Mouse (Mus musculus): ENCODE measurements around the gene Adk. TPM values are rescaled to one million over a fixed set of nuclear protein-coding genes. Genes with fewer than 3 reads are reported as not detected.

Gene Adk
- total RNA-seq, 2 experiments from 2014 or later, result 59.5 to 61.9 TPM

DNA sequence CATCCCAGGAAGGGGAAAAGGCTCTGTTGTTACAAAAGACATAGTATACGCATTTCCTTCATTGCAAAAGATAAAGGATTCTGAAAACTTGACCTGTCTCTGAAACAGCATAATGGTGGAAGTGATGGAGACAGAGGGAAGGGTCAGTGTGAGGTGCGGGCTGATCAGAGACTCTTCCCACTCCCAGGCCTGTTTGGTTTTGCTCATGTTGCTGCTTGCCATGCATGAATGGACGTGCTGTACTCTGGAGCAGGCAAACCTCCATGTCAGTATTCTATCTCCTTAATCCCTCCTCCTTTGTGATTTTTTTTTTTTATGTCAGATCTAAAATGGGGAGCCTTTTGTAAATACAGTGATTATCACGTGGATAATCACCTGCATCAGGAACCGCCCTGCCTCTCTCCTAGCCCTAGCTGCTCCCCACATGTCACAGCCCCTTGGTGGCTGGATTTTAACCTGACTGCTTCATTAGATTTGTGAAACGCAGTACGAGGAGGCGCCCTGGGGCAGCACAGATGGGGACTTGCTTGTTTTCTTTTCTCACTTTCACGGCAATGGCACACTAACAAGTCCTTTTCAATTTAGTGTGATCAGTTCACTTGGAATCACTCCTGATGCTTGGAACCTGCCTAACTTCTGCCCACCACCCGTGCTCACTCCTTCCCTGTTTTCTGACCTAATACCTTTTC is 307.0 kb downstream of the Adk start:
- no peak for DNase-seq (ENCODE audit: extremely low spot score in 1 of 2, low spot score in 2 of 2)
- intact Hi-C loops (cut with DNase I), result no loop called here

DNA sequence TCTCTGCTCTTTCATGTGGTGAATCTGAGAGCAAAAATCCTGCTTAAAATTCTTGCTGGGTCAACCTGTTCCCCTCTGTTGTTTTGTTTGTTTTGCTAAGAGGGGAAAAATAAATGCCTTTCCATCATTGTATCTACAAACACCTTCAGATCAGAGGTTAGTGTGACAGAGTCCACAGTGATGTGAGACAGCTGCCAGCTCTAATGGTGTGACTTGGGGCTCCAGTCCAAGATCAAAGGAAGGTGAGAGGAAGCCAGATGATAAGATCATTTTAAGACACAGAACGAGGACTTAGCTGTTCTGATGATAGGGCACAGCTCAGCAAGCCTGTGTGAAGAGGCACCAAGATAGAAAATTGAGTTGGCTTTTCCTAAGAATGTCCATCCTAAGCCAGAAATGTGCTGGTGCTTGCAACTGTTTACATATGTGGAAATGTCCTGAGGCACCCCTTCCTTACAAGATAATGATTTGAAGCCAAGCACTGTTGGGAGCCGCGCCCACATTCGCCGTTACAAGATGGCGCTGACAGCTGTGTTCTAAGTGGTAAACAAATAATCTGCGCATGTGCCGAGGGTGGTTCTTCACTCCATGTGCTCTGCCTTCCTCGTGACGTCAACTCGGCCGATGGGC is 307.6 kb downstream of the Adk start:
- intact Hi-C loops (cut with DNase I), result no loop called here

GRCm38 (mm10) chr14:21367095-21367494 is 314.7 kb downstream of the Adk start:
- peak in 1 of 2 experiments; percentile 41 for DNase-seq (ENCODE audit: extremely low spot score in 1 of 2, low spot score in 2 of 2)
- intact Hi-C loops (cut with DNase I), result no loop called here

More for the DNA sequence above, 307.6 kb downstream of the Adk start:
- DNase-seq (ENCODE audit: extremely low spot score in 1 of 2, low spot score in 2 of 2), result no peak

DNA sequence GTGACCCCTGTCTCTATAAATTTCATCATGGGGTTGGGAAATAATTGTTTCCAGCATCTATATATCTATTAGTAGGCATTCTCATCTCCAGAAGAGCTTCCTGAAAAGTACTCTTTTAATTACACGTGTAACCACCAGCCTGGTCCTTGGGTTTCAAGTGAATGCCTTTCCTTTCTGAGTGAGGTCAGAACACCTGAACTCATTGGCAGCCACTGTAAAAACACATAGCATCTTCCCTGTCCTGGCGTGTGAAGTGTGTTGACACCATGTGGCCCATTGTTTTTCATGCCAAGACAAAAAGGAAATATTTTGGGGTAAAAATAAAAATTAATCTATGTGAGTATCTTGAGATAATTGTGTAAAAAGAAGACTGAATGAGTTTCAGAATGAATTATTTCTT is 316.2 kb downstream of the Adk start:
- intact Hi-C loops (cut with DNase I), result no loop called here
- no peak for DNase-seq (ENCODE audit: extremely low spot score in 1 of 2, low spot score in 2 of 2)

GRCm38 (mm10) chr14:21369127-21369526 is 316.8 kb downstream of the Adk start:
- intact Hi-C loops (cut with DNase I), result no loop called here

GRCm38 (mm10) chr14:21371946-21372345 is 319.6 kb downstream of the Adk start:
- intact Hi-C loops (cut with DNase I), result no loop called here
- no peak for DNase-seq (ENCODE audit: extremely low spot score in 1 of 2, low spot score in 2 of 2)

More at GRCm38 (mm10) chr14:21369127-21369526, 316.8 kb downstream of the Adk start:
- peak; percentile 80 to 81 for DNase-seq (ENCODE audit: extremely low spot score in 1 of 2, low spot score in 2 of 2)

DNA sequence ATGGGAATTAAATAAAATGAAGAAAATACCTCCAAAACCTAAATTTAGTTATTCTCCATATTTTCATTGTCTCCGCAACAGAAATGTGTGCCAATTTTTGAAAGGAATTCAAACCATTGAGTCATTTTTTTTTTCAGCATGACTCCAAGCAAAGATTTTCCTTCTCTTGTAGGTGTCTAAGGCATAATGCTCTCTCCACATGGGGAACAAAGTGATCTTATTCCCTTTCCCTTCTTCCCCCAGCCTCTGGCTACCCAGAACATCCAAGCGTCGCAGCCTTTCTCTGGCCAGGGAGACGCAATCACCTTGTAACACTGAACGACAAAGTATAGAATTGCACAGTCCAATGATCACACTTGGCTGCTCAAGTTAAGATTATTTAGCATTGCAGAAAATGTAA is 320.3 kb downstream of the Adk start:
- no peak for DNase-seq (ENCODE audit: extremely low spot score in 1 of 2, low spot score in 2 of 2)
- intact Hi-C loops (cut with DNase I), result no loop called here

- intact Hi-C loops (cut with DNase I), result no loop called here
- DNase-seq (ENCODE audit: extremely low spot score in 1 of 2, low spot score in 2 of 2), result no peak
Measured at GRCm38 (mm10) chr14:21383701-21384428, 331.5 kb downstream of the Adk start.

GRCm38 (mm10) chr14:21399506-21399905 is 347.1 kb downstream of the Adk start:
- intact Hi-C loops (cut with DNase I), result no loop called here

GRCm38 (mm10) chr14:21402157-21402601 is 349.8 kb downstream of the Adk start:
- no peak for DNase-seq (ENCODE audit: extremely low spot score in 1 of 2, low spot score in 2 of 2)
- intact Hi-C loops (cut with DNase I), result no loop called here

More at GRCm38 (mm10) chr14:21399506-21399905, 347.1 kb downstream of the Adk start:
- no peak for DNase-seq (ENCODE audit: extremely low spot score in 1 of 2, low spot score in 2 of 2)

GRCm38 (mm10) chr14:21402621-21403405 is 350.4 kb downstream of the Adk start:
- no peak for DNase-seq (ENCODE audit: extremely low spot score in 1 of 2, low spot score in 2 of 2)
- intact Hi-C loops (cut with DNase I), result no loop called here

DNA sequence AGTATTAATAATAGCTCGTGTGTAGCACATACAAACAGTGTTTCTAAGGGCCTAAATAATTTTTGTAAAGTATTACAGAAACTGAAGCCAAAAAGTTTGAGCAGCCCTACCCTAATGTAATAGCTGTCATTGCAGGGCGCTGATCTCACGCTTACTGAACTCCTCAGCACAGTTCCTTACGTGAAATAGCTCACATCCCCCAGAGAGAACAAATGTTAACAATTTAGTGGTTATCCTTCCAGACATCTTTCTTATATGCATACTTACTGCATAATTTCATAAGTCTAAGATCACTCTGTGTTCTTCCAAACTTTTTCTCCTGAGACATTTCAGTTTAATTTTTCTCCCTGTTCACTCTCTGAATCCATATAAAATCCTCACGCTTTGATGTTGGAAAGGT is 354.6 kb downstream of the Adk start:
- intact Hi-C loops (cut with DNase I), result no loop called here
- DNase-seq (ENCODE audit: extremely low spot score in 1 of 2, low spot score in 2 of 2), result no peak

- intact Hi-C loops (cut with DNase I), result no loop called here
- DNase-seq (ENCODE audit: extremely low spot score in 1 of 2, low spot score in 2 of 2), result no peak
Measured at GRCm38 (mm10) chr14:21408846-21409245, 356.5 kb downstream of the Adk start.

GRCm38 (mm10) chr14:21410769-21411477 is 358.5 kb downstream of the Adk start:
- intact Hi-C loops (cut with DNase I), result no loop called here
- DNase-seq (ENCODE audit: extremely low spot score in 1 of 2, low spot score in 2 of 2), result no peak

GRCm38 (mm10) chr14:21411524-21411923 is 359.1 kb downstream of the Adk start:
- intact Hi-C loops (cut with DNase I), result no loop called here
- DNase-seq (ENCODE audit: extremely low spot score in 1 of 2, low spot score in 2 of 2), result no peak

GRCm38 (mm10) chr14:21418332-21418731 is 366.0 kb downstream of the Adk start:
- intact Hi-C loops (cut with DNase I), result no loop called here
- DNase-seq (ENCODE audit: extremely low spot score in 1 of 2, low spot score in 2 of 2), result no peak

DNA sequence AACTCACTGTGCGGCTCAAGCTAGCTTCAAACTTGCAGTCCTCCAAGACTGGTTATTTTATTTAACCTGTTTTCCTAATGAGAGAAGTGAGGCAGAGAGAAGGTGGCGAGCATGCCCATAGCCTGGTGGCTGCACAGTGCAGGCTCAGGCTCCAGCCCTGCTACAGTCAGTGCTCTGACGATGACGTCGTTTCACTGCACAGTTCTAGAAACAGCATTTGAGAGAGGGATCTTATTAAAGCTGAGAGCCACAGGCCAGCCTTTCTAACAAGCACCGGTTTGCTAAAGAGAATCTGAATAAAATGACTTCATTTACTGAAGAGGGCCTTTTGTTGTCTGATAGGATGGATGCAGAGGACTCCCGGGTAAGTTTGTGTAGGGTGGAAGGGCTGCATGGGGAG is 375.0 kb downstream of the Adk start:
- intact Hi-C loops (cut with DNase I), result no loop called here

GRCm38 (mm10) chr14:21433415-21433814 is 381.0 kb downstream of the Adk start:
- intact Hi-C loops (cut with DNase I), result no loop called here
- DNase-seq (ENCODE audit: extremely low spot score in 1 of 2, low spot score in 2 of 2), result no peak

More for the DNA sequence above, 375.0 kb downstream of the Adk start:
- no peak for DNase-seq (ENCODE audit: extremely low spot score in 1 of 2, low spot score in 2 of 2)
